Mouse (Mus musculus) lung, postnatal 0 days (tissue): ENCODE measurements around the gene Rgs14. TPM values are rescaled to one million over a fixed set of nuclear protein-coding genes. Genes with fewer than 3 reads are reported as not detected.

Experiments used
- ATAC-seq: fragments of 200-750 bp; cut with Nextera tagmentation; 2 replicates; pipeline ENCODE4 v1.8.0; 2017; ENCODE audit warnings: moderate library complexity
- DNase-seq: peaks from one replicate; pipeline ENCODE4 v3.0.0-alpha.2; 2016; ENCODE audit warnings: low spot score
- H3K27ac ChIP-seq: fragments of 300-500 bp; sonication (generic); 2 replicates; pipeline ENCODE4 v1.5.1; 2014; ENCODE audit warnings: antibody characterized with exemption, mild to moderate bottlenecking, low read length, mixed read lengths
- H3K27me3 ChIP-seq: fragments of 300-500 bp; sonication (generic); replicated peaks from 2 replicates; pipeline ENCODE4 v1.6.1; 2014; ENCODE audit warnings: low read length, mixed read lengths; ENCODE audit not compliant: insufficient read depth
- H3K36me3 ChIP-seq: fragments of 300-500 bp; sonication (generic); 2 replicates; pipeline ENCODE4 v1.6.1; 2014; ENCODE audit warnings: low read length, mixed read lengths; ENCODE audit not compliant: insufficient read depth
- H3K4me1 ChIP-seq: fragments of 300-500 bp; sonication (generic); 2 replicates; pipeline ENCODE4 v1.6.1; 2014; ENCODE audit warnings: antibody characterized with exemption, low read depth, low read length, mixed read lengths; ENCODE audit not compliant: insufficient read depth
- H3K4me2 ChIP-seq: fragments of 300-500 bp; sonication (generic); replicated peaks from 2 replicates; pipeline ENCODE4 v1.6.1; 2014; ENCODE audit warnings: low read depth, mild to moderate bottlenecking, low read length, moderate library complexity, mixed read lengths
- H3K4me3 ChIP-seq: fragments of 300-500 bp; sonication (generic); 2 replicates; pipeline ENCODE4 v1.5.1; 2014; ENCODE audit warnings: low read depth, low read length
- H3K9ac ChIP-seq: fragments of 300-500 bp; sonication (generic); replicated peaks from 2 replicates; pipeline ENCODE4 v1.6.1; 2014; ENCODE audit warnings: low read depth, mild to moderate bottlenecking
- H3K9me3 ChIP-seq: fragments of 300-500 bp; sonication (generic); 2 replicates; pipeline ENCODE4 v1.6.1; 2016; ENCODE audit warnings: low read length, mixed read lengths
- CTCF ChIP-seq: IDR thresholded peaks from 2 replicates; pipeline ENCODE4 v1.5.1; 2016; ENCODE audit warnings: antibody characterized with exemption, mild to moderate bottlenecking
- EP300 ChIP-seq: IDR thresholded peaks from 2 replicates; pipeline ENCODE4 v1.6.1; 2016; ENCODE audit warnings: antibody characterized with exemption, mild to moderate bottlenecking, control low read depth
- WGBS: fragments of 180-500 bp; shearing (Covaris S2); extraction: QIAGEN DNeasy Blood & Tissue Kit; methylation state at CpG from one replicate; pipeline ENCODE4 v1.1.7; 2014; 5-methylcytosine and 5-hydroxymethylcytosine counted together
- polyA plus RNA-seq: library from polyadenylated mRNA; unstranded; fragments of >200 nt; fragmentation: Nextera tagmentation; extraction: Ambion mirVana; gene quantifications from 2 replicates; pipeline ENCODE4 v1.2.1, GENCODE M21; 2015

Gene Rgs14
- polyA plus RNA-seq, 1 experiment from 2014 or later = 2.7 TPM

- 0 out of 2 replicates have a peak, but pooled peaks cover 3% of the 10 kb centered on the region for H3K9me3 ChIP-seq
These were observed 57.1 kb downstream of the Rgs14 start, which contains the start of gene F12 for GRCm38 (mm10) chr13:55426613-55427012. Gene F12 (minus strand): TSS chr13:55426793.

GRCm38 (mm10) chr13:55429226-55429888 is 59.8 kb downstream of the Rgs14 start:
- Histone ChIP-seq H3K27me3 (no peaks in the 10 kb centered on the region), H3K4me1 (no peaks in the 10 kb centered on the region), H3K4me3 (no peak overlapping the region), H3K36me3 (no peaks in the 10 kb centered on the region), H3K27ac (no peak overlapping the region), H3K9ac (no peak overlapping the region), H3K4me2 (no peak overlapping the region), H3K9me3 (0 out of 2 replicates have a peak, but pooled peaks cover 3% of the 10 kb centered on the region)
- peak; percentile 84 for ATAC-seq
- DNase-seq = peak; percentile 70
- 60% methylated on average over 12 of the region's 12 CpGs for WGBS
- TF ChIP-seq EP300 = no peak
- TF ChIP-seq CTCF = no peak

More at GRCm38 (mm10) chr13:55426613-55427012, 57.1 kb downstream of the Rgs14 start, which contains the start of gene F12:
- H3K36me3 ChIP-seq = no peaks in the 10 kb centered on the region
- no peaks in the 10 kb centered on the region for H3K4me1 ChIP-seq
- no peak within 1 kb of the TSS for H3K4me3 ChIP-seq
- H3K27ac ChIP-seq = no peak within 1 kb of the TSS
- WGBS = 90% methylated on average over 10 of the region's 10 CpGs
- DNase-seq (no peak), ATAC-seq (no peak)
- no peak within 1 kb of the TSS for H3K9ac ChIP-seq
- peaks cover 5% of the 10 kb centered on the region for H3K27me3 ChIP-seq
- no peak within 1 kb of the TSS for H3K4me2 ChIP-seq
- TF ChIP-seq EP300 = no peak

- Histone ChIP-seq H3K4me1 (no peaks in the 10 kb centered on the region), H3K27ac (no peak overlapping the region), H3K4me2 (no peak overlapping the region), H3K4me3 (no peak overlapping the region), H3K27me3 (no peaks in the 10 kb centered on the region), H3K9me3 (0 out of 2 replicates have a peak, but pooled peaks cover 3% of the 10 kb centered on the region), H3K36me3 (no peaks in the 10 kb centered on the region), H3K9ac (no peak overlapping the region)
- no peak for ATAC-seq
- TF ChIP-seq EP300 (no peak), CTCF (no peak)
- WGBS = 75% methylated on average over 2 of the region's 2 CpGs
- no peak for DNase-seq
These were observed 61.0 kb downstream of the Rgs14 start for GRCm38 (mm10) chr13:55430566-55430965.

GRCm38 (mm10) chr13:55431889-55432685 is 62.6 kb downstream of the Rgs14 start:
- WGBS = 50% methylated on average over 10 of the region's 10 CpGs
- TF ChIP-seq EP300 (no peak), CTCF (no peak)

More at GRCm38 (mm10) chr13:55431889-55432685, 62.6 kb downstream of the Rgs14 start:
- ATAC-seq = no peak
- Histone ChIP-seq H3K9ac (no peak overlapping the region), H3K27ac (no peak overlapping the region), H3K27me3 (no peaks in the 10 kb centered on the region), H3K36me3 (no peaks in the 10 kb centered on the region), H3K9me3 (0 out of 2 replicates have a peak, but pooled peaks cover 3% of the 10 kb centered on the region), H3K4me1 (no peaks in the 10 kb centered on the region), H3K4me2 (no peak overlapping the region), H3K4me3 (no peak overlapping the region)
- DNase-seq = no peak

Other genes starting within 250 kb of the Rgs14 start
- gene Gm17617, start 236.2 kb upstream of the Rgs14 start, polyA plus RNA-seq = not detected in 2 replicates
- 18.9 and 19.3 TPM in 2 replicates for gene Fgfr4, start 217.1 kb upstream of the Rgs14 start, polyA plus RNA-seq
- 52.4 and 55.7 TPM in 2 replicates for gene Nsd1, start 159.9 kb upstream of the Rgs14 start, polyA plus RNA-seq
- gene Prelid1, start 49.2 kb upstream of the Rgs14 start, polyA plus RNA-seq = 283 and 307 TPM in 2 replicates
- 60.4 and 69.9 TPM in 2 replicates for gene Rab24, start 47.8 kb upstream of the Rgs14 start, polyA plus RNA-seq
- 3.1 and 5.0 TPM in 2 replicates for gene Mxd3, start 39.9 kb upstream of the Rgs14 start, polyA plus RNA-seq
- gene Lman2, start 6.9 kb upstream of the Rgs14 start, polyA plus RNA-seq = 63.6 and 66.5 TPM in 2 replicates
- not detected in 2 replicates for gene Slc34a1, start 28.5 kb downstream of the Rgs14 start, polyA plus RNA-seq
- gene Pfn3, start 45.5 kb downstream of the Rgs14 start, polyA plus RNA-seq = not detected in 2 replicates
- not detected in 2 replicates for gene F12, start 57.1 kb downstream of the Rgs14 start, polyA plus RNA-seq
- gene Grk6, start 75.3 kb downstream of the Rgs14 start, polyA plus RNA-seq = 20.4 and 20.5 TPM in 2 replicates
- 0.17 and 0.45 TPM in 2 replicates for gene Prr7, start 94.5 kb downstream of the Rgs14 start, polyA plus RNA-seq
- gene Dbn1, start 118.4 kb downstream of the Rgs14 start, polyA plus RNA-seq = 43.0 and 50.6 TPM in 2 replicates
- 109 and 111 TPM in 2 replicates for gene Pdlim7, start 143.9 kb downstream of the Rgs14 start, polyA plus RNA-seq
- gene Dok3, start 159.6 kb downstream of the Rgs14 start, polyA plus RNA-seq = 8.1 and 9.1 TPM in 2 replicates
- gene Ddx41, start 166.9 kb downstream of the Rgs14 start, polyA plus RNA-seq = 35.3 and 36.8 TPM in 2 replicates
- gene Fam193b, start 201.4 kb downstream of the Rgs14 start, polyA plus RNA-seq = 23.1 and 27.4 TPM in 2 replicates
- 112 and 113 TPM in 2 replicates for gene Tmed9, start 204.0 kb downstream of the Rgs14 start, polyA plus RNA-seq
- gene B4galt7, start 230.2 kb downstream of the Rgs14 start, polyA plus RNA-seq = 20.6 and 22.1 TPM in 2 replicates